Mouse (Mus musculus) adrenal gland, adult 2 months (tissue): ENCODE data around the gene Vmn1r172. TPM values are rescaled to one million over a fixed set of nuclear protein-coding genes. Genes with fewer than 3 reads are reported as not detected.
"Not testable (repeated sequence)": the region's sequence is repeated elsewhere in the genome, so short reads cannot be mapped to it uniquely, and the experiment has no call there.

Experiments
- DNase-seq: peaks from one replicate; pipeline ENCODE4 v3.0.0; 2021
- long read RNA-seq: library from polyadenylated mRNA; stranded (forward); transcript quantifications from one replicate; pipeline ENCODE4 v2.0.0, GENCODE M21; 2021
- polyA plus RNA-seq: library from polyadenylated mRNA; depleted of rRNA; stranded (reverse); fragments of >200 nt; gene quantifications from 2 replicates; pipeline ENCODE4 v1.2.3, GENCODE M21; 2012; rRNA removed
- total RNA-seq, 2 experiments: library from RNA; stranded (reverse); gene quantifications; 2 replicates each; pipeline ENCODE4 v1.2.3; 2021

The Vmn1r172 gene
- not detected for total RNA-seq
- polyA plus RNA-seq: not detected in 2 replicates
- long read RNA-seq: 0 reads

- no peak for DNase-seq
Observed at GRCm38 (mm10) chr7:23658016-23658415, at the start of gene Vmn1r172. TSS of gene Vmn1r172 (plus strand) at chr7:23658316.

- DNase-seq: no peak
Observed at GRCm38 (mm10) chr7:23630422-23630821, 27.7 kb upstream of the Vmn1r172 start, which contains the start of gene Vmn1r171. TSS of gene Vmn1r171 (plus strand) at chr7:23630722.

DNA sequence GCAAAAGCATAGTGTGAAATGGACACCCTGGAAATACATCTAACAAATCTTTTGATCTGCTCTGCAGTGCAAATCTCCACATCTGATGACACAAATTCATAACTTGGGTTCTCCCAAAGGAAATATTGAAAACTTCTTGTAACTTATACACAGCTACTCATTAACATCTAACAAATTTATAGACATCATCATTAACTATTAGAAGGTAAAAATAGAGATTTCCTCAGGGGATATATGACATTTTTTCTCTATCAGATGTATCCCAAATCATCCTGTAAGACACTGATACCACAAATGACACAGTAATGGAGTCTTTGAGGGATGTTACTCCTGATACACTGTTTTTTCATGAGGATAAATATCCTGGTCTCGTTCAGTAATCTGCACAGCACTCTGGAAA is 42.3 kb downstream of the Vmn1r172 start, which contains the start of gene Vmn1r173:
Gene Vmn1r173 (plus strand): TSS at position 301 of the 400 bp plus-strand sequence.
- DNase-seq: not testable (repeated sequence)

Other genes with a start within 250 kb of the Vmn1r172 start
- gene Vmn1r167, start 151.1 kb upstream of the Vmn1r172 start, total RNA-seq: not detected
- gene Vmn1r167, start 151.1 kb upstream of the Vmn1r172 start, polyA plus RNA-seq: not detected in 2 replicates
- gene Vmn1r168, start 118.6 kb upstream of the Vmn1r172 start, total RNA-seq: not detected
- not detected in 2 replicates for gene Vmn1r168, start 118.6 kb upstream of the Vmn1r172 start, polyA plus RNA-seq
- gene Vmn1r169, start 82.8 kb upstream of the Vmn1r172 start, total RNA-seq: not detected
- not detected in 2 replicates for gene Vmn1r169, start 82.8 kb upstream of the Vmn1r172 start, polyA plus RNA-seq
- not detected for gene Vmn1r170, start 52.1 kb upstream of the Vmn1r172 start, total RNA-seq
- gene Vmn1r170, start 52.1 kb upstream of the Vmn1r172 start, polyA plus RNA-seq: not detected in 2 replicates
- gene Vmn1r171, start 27.6 kb upstream of the Vmn1r172 start, total RNA-seq: not detected
- gene Vmn1r171, start 27.6 kb upstream of the Vmn1r172 start, polyA plus RNA-seq: not detected in 2 replicates
- not detected for gene Vmn1r173, start 42.4 kb downstream of the Vmn1r172 start, total RNA-seq
- not detected in 2 replicates for gene Vmn1r173, start 42.4 kb downstream of the Vmn1r172 start, polyA plus RNA-seq
- not detected for gene Vmn1r174, start 94.0 kb downstream of the Vmn1r172 start, total RNA-seq
- gene Vmn1r174, start 94.0 kb downstream of the Vmn1r172 start, polyA plus RNA-seq: not detected in 2 replicates
- gene Vmn1r175, start 152.3 kb downstream of the Vmn1r172 start, total RNA-seq: not detected
- gene Vmn1r175, start 152.3 kb downstream of the Vmn1r172 start, polyA plus RNA-seq: not detected in 2 replicates
- gene Vmn1r176, start 179.1 kb downstream of the Vmn1r172 start, total RNA-seq: not detected
- gene Vmn1r176, start 179.1 kb downstream of the Vmn1r172 start, polyA plus RNA-seq: not detected in 2 replicates
- not detected for gene Vmn1r177, start 208.1 kb downstream of the Vmn1r172 start, total RNA-seq
- gene Vmn1r177, start 208.1 kb downstream of the Vmn1r172 start, polyA plus RNA-seq: not detected in 2 replicates
- gene Vmn1r178, start 233.7 kb downstream of the Vmn1r172 start, total RNA-seq: not detected
- not detected in 2 replicates for gene Vmn1r178, start 233.7 kb downstream of the Vmn1r172 start, polyA plus RNA-seq